Mouse (Mus musculus) kidney, postnatal 0 days (tissue): Measurements from ENCODE around the gene Gpsm1. TPM values are rescaled to one million over a fixed set of nuclear protein-coding genes. Genes with fewer than 3 reads are reported as not detected.

ENCODE experiments used
- ATAC-seq: fragments of 200-750 bp; cut with Nextera tagmentation; replicated peaks from 2 replicates; pipeline ENCODE4 v1.8.0; 2017; ENCODE audit warnings: low read depth, moderate number of reproducible peaks, moderate TSS enrichment, moderate library complexity; ENCODE audit not compliant: low FRiP score
- DNase-seq: peaks from one replicate; pipeline ENCODE4 v3.0.0-alpha.2; 2016; ENCODE audit warnings: low spot score
- H3K27ac ChIP-seq: fragments of 300-500 bp; sonication (generic); 2 replicates; pipeline ENCODE4 v1.5.1; 2014; ENCODE audit warnings: mild to moderate bottlenecking
- H3K27me3 ChIP-seq: fragments of 300-500 bp; sonication (generic); 2 replicates; pipeline ENCODE4 v1.6.1; 2014; ENCODE audit warnings: low read length, mixed read lengths; ENCODE audit not compliant: insufficient read depth
- H3K36me3 ChIP-seq: fragments of 300-500 bp; sonication (generic); 2 replicates; pipeline ENCODE4 v1.6.1; 2014; ENCODE audit warnings: low read length, mixed read lengths; ENCODE audit not compliant: insufficient read depth
- H3K4me1 ChIP-seq: fragments of 300-500 bp; sonication (generic); replicated peaks from 2 replicates; pipeline ENCODE4 v1.6.1; 2014; ENCODE audit warnings: antibody characterized with exemption, low read length, mixed read lengths; ENCODE audit not compliant: insufficient read depth
- H3K4me2 ChIP-seq: fragments of 300-500 bp; sonication (generic); 2 replicates; pipeline ENCODE4 v1.6.1; 2014; ENCODE audit warnings: mild to moderate bottlenecking, low read length, moderate library complexity, mixed read lengths
- H3K4me3 ChIP-seq: fragments of 300-500 bp; sonication (generic); replicated peaks from 2 replicates; pipeline ENCODE4 v1.5.1; 2014; ENCODE audit warnings: low read depth, low read length
- H3K9ac ChIP-seq: fragments of 300-500 bp; sonication (generic); 2 replicates; pipeline ENCODE4 v1.6.1; 2014; ENCODE audit warnings: low read depth, low read length
- H3K9me3 ChIP-seq: fragments of 300-500 bp; sonication (generic); replicated peaks from 2 replicates; pipeline ENCODE4 v1.6.1; 2016; ENCODE audit warnings: low read length, inconsistent platforms, mixed read lengths
- CTCF ChIP-seq: IDR thresholded peaks from 2 replicates; pipeline ENCODE4 v1.5.1; 2016; ENCODE audit warnings: antibody characterized with exemption, low read depth, mild to moderate bottlenecking, moderate library complexity
- WGBS: fragments of 180-500 bp; shearing (Covaris S2); extraction: QIAGEN DNeasy Blood & Tissue Kit; methylation state at CpG from one replicate; pipeline ENCODE4 v1.1.7; 2014; 5-methylcytosine and 5-hydroxymethylcytosine counted together
- polyA plus RNA-seq: library from polyadenylated mRNA; unstranded; fragments of >200 nt; fragmentation: Nextera tagmentation; extraction: Ambion mirVana; gene quantifications from 2 replicates; pipeline ENCODE4 v1.2.1, GENCODE M21; 2015

The Gpsm1 gene
- polyA plus RNA-seq, result 21.3 and 23.1 TPM in 2 replicates

DNA sequence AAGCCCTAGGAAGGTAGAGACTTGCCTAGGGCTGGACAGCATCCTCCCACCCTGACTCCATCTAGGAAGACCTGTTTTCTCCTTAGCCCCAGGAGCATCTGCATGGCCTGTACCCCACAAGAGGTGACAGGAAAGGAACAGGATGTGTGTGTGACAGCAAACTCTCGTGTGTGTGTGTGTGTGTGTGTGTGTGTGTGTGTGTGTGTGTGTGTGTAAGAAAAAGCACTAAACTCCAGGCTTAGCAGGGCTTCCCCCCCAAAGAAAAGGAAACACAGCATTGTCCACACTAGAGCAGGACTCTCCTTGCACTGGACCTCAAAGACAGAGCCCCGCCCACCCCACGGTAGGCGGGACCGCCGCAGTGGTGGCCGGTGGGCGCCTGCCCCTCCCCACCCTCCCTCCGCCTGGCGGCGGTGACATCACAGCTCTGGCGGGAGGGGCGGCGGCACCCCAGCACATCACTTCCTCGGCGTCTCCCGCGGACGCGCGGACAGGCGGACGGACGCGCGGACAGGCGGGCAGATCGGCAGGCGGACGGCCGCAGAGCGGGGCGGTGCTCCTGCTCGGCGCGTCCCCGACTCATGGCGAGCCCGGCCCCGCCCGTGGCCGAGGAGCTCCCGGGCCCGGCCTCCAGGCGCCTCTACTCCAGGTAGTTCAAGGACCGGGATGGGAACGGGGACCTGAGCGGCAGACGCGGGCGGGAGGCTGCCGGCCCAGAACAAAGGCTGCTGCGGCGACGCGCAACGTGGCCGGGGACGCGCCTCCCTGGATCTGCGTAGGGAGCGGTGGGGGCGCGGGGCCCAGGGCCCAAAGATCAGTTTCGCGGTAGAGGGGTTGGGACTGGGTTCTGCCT is at the start of gene Gpsm1:
Gene Gpsm1, plus strand, starts transcription at position 444 of the 853 bp plus-strand sequence.
- Histone ChIP-seq H3K27me3 (no peaks in the 10 kb centered on the region), H3K9me3 (no peaks in the 10 kb centered on the region), H3K9ac (peak within 1 kb of the TSS; percentile 79), H3K4me2 (peak within 1 kb of the TSS; percentile 80), H3K36me3 (no peaks in the 10 kb centered on the region), H3K27ac (peak within 1 kb of the TSS; percentile 89), H3K4me3 (peak within 1 kb of the TSS; percentile 73), H3K4me1 (0 out of 2 replicates have a peak, but pooled peaks cover 15% of the 10 kb centered on the region)
- 0% methylated on average over 61 of the region's 66 CpGs for WGBS
- ATAC-seq, result peak; percentile 79
- TF ChIP-seq CTCF, result no peak
- peak; percentile 92 for DNase-seq

DNA sequence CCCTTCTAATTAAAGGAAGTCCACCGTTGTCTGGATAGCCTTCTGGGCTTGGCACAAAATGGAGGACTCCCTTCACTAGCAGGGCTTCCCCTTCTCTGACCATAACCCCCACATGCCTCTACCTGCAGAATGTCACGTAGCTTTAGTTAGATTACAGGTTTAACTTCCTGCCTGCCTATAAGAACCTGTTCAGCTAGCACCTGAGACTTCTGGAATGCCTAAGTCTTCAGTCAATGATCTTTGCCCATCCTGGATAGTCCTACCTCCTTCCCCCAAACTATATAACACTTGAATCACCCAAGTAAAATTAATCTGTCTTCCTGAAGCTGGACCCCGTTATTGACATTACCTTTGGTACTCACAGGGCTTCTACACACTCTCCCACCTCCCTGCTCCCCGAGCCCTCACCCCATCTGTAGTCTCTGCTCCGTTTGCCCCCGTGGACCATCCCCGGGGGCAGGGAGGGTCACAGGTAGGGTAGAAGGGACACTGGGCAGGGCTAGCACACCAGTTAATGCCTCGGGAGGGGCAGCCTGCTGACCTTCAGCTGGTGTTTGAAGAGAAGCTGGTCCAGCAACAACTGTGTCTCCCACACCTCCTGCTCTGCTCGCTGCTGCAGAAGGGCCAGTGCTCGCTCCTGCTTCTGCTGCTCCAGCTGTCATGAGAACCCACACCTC is 49.1 kb upstream of the Gpsm1 start:
- TF ChIP-seq CTCF, result no peak
- ATAC-seq (no peak), DNase-seq (no peak)
- Histone ChIP-seq H3K4me2 (no peak overlapping the region), H3K36me3 (no peaks in the 10 kb centered on the region), H3K4me3 (no peak overlapping the region), H3K9ac (no peak overlapping the region), H3K4me1 (no peaks in the 10 kb centered on the region), H3K9me3 (no peaks in the 10 kb centered on the region), H3K27ac (no peak overlapping the region), H3K27me3 (no peaks in the 10 kb centered on the region)
- WGBS, result 76% methylated on average over 10 of the region's 10 CpGs

DNA sequence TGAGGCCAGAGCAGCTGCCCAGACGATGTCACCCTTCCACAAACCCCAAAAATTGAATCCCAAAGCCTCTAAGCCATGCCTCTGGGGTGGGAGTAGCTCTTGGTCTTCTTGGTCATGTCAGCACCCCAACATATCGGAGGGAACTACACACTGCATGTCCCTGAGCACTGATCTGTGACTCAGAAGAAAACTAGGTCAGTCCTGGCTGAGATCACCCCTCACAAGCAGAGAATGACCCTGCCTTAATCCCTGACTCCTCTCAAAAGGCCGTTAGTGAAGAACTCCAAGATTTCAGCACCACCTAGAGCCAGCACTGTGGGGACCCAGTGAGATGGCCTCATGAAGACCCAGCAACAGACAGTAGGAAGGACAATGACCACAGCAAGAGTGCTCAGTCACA is 47.1 kb upstream of the Gpsm1 start:
- no peaks in the 10 kb centered on the region for H3K4me1 ChIP-seq
- 59% methylated on average over 3 of the region's 3 CpGs for WGBS
- H3K36me3 ChIP-seq, result no peaks in the 10 kb centered on the region
- TF ChIP-seq CTCF, result no peak
- no peak overlapping the region for H3K4me3 ChIP-seq
- no peaks in the 10 kb centered on the region for H3K27me3 ChIP-seq
- H3K4me2 ChIP-seq, result no peak overlapping the region
- no peak overlapping the region for H3K27ac ChIP-seq
- H3K9me3 ChIP-seq, result no peaks in the 10 kb centered on the region
- ATAC-seq, result no peak
- no peak for DNase-seq
- no peak overlapping the region for H3K9ac ChIP-seq

DNA sequence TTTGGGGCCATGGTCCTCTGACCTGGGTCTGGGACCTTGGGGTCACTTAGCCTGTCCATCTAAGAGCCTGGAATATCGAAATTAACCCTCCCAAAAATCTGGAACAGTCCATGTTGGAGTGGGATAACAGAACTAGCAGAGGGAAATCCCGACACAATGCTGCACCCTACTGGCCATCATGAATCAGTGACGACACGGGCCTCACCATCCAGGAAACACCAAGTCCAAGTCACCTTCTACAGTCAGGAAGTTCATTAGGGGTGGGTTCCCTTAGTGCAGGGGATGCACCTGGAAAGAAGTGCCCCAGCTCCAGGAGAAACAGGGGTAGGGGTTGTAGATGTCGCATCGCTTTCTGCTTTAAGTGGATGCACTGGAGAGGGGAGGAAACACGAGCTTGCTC is 41.7 kb upstream of the Gpsm1 start:
- peak; percentile 25 for ATAC-seq
- H3K4me1 ChIP-seq, result no peaks in the 10 kb centered on the region
- no peaks in the 10 kb centered on the region for H3K27me3 ChIP-seq
- peak; percentile 88 for TF ChIP-seq CTCF
- no peaks in the 10 kb centered on the region for H3K36me3 ChIP-seq
- H3K9me3 ChIP-seq, result no peaks in the 10 kb centered on the region
- H3K4me2 ChIP-seq, result no peak overlapping the region
- no peak overlapping the region for H3K27ac ChIP-seq
- H3K4me3 ChIP-seq, result no peak overlapping the region
- H3K9ac ChIP-seq, result no peak overlapping the region
- WGBS, result 12% methylated on average over 7 of the region's 7 CpGs
- DNase-seq, result peak; percentile 86

DNA sequence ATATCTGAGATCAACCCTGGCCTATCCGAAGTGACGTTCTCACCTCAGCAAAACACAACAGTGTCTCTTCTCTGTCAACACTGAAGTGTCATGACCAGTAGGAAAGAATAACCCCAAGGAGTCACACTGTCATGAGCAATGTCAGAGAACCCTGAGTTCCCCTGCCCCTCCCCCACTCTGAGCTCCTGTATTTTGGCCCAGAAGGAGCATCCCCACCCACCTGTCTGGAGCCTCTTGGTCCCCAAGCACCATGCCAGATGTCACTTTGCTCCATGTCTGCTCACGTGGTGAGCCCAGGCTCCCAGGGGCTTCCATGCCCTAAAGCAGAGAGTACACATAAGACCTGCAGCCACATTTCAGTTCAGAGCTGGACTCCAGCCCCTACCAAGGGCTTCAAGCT is 35.6 kb upstream of the Gpsm1 start:
- WGBS, result 65% methylated on average over 3 of the region's 3 CpGs
- no peak for DNase-seq

DNA sequence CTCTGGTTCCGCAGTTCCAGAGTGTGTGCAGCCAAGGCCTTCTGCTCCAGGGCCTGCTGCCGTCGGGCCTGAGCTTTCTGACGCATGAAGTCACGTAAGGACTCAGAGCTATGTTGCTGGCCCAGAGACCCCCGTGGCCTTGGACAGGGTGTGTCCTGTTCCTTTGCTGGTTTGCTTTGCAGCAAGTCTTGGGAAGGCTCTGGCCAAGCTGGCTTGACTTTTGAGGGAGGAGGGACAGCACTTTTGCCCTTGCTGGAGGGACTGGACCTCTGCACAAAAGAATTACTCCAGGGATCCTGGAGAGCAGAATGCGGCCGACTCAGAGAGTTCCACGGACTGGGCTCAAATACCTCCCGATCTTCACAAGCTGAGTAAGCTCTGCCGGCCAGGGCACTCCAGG is 34.7 kb upstream of the Gpsm1 start:
- H3K9me3 ChIP-seq, result no peaks in the 10 kb centered on the region
- H3K4me2 ChIP-seq, result no peak overlapping the region
- no peak overlapping the region for H3K4me3 ChIP-seq
- no peaks in the 10 kb centered on the region for H3K27me3 ChIP-seq
- no peaks in the 10 kb centered on the region for H3K4me1 ChIP-seq
- H3K9ac ChIP-seq, result no peak overlapping the region
- H3K36me3 ChIP-seq, result no peaks in the 10 kb centered on the region
- DNase-seq (no peak), ATAC-seq (no peak)
- TF ChIP-seq CTCF, result no peak
- WGBS, result 78% methylated on average over 11 of the region's 11 CpGs
- no peak overlapping the region for H3K27ac ChIP-seq

More for the DNA sequence above, 35.6 kb upstream of the Gpsm1 start:
- Histone ChIP-seq H3K36me3 (no peaks in the 10 kb centered on the region), H3K27me3 (no peaks in the 10 kb centered on the region), H3K4me2 (no peak overlapping the region), H3K4me1 (no peaks in the 10 kb centered on the region), H3K9me3 (no peaks in the 10 kb centered on the region), H3K4me3 (no peak overlapping the region), H3K27ac (no peak overlapping the region), H3K9ac (no peak overlapping the region)
- ATAC-seq, result no peak
- TF ChIP-seq CTCF, result no peak
